Mouse (Mus musculus): Measurements from ENCODE around the gene Ap3s2.

GRCm38 (mm10) chr7:79867861-79868260 lies 52.6 kb downstream of the Ap3s2 start:
- TF ChIP-seq CTCF (IDR thresholded peaks at IDR 0.05; ENCODE audit: insufficient read depth, low read depth, low read length), result no peak
- no peak for TF ChIP-seq POLR2A (IDR thresholded peaks at IDR 0.05; ENCODE audit: insufficient read depth, low read depth, low read length)
